Mouse (Mus musculus) liver, postnatal 0 days (tissue): Measurements from ENCODE around the gene AW549877.

ENCODE experiments used
- CTCF ChIP-seq: sonication (generic); IDR thresholded peaks from 2 replicates; pipeline ENCODE4 v1.5.1; 2016; ENCODE audit warnings: antibody characterized with exemption, low read depth
- EP300 ChIP-seq: IDR thresholded peaks from 2 replicates; pipeline ENCODE4 v1.6.1; 2016; ENCODE audit warnings: antibody characterized with exemption, low read depth, mild to moderate bottlenecking

- TF ChIP-seq CTCF = no peak
- no peak for TF ChIP-seq EP300
Measured at GRCm38 (mm10) chr15:3982732-3983131, 12.8 kb downstream of the AW549877 start.
